Mouse (Mus musculus): ENCODE measurements around the gene Cd320. TPM values are rescaled to one million over a fixed set of nuclear protein-coding genes. Genes with fewer than 3 reads are reported as not detected.
"Not testable (repeated sequence)": the region's sequence is repeated elsewhere in the genome, so short reads cannot be mapped to it uniquely, and the experiment has no call there.

Gene Cd320
- polyA plus RNA-seq, 1 experiment = 34.7 TPM

- DNase-seq = no peak
- TF ChIP-seq CTCF (IDR thresholded peaks at IDR 0.05; ENCODE audit: borderline replicate concordance, insufficient read depth, low read depth, low read length) (no peak), POLR2A (IDR thresholded peaks at IDR 0.05; ENCODE audit: borderline replicate concordance, insufficient read depth, low read length) (no peak)
- Histone ChIP-seq H3K27ac (ENCODE audit: insufficient read depth, low read length) (no peak overlapping the region), H3K4me1 (ENCODE audit: control insufficient read depth, insufficient read depth, low read length) (no peaks in the 10 kb centered on the region), H3K4me3 (replicated peaks; ENCODE audit: insufficient read depth, low read depth, low read length) (no peak overlapping the region), H3K27me3 (ENCODE audit: control insufficient read depth, insufficient read depth, low read length) (no peaks in the 10 kb centered on the region)
- 13% methylated on average over 7 of the region's 7 CpGs for WGBS
Observed at GRCm38 (mm10) chr17:33892429-33892828, 49.5 kb downstream of the Cd320 start.

GRCm38 (mm10) chr17:33893011-33893410 lies 50.1 kb downstream of the Cd320 start:
- H3K4me1 ChIP-seq (ENCODE audit: control insufficient read depth, insufficient read depth, low read length); H3K27me3 ChIP-seq (ENCODE audit: control insufficient read depth, insufficient read depth, low read length); H3K27ac ChIP-seq (ENCODE audit: insufficient read depth, low read length); DNase-seq; H3K4me3 ChIP-seq (replicated peaks; ENCODE audit: insufficient read depth, low read depth, low read length): not testable (repeated sequence)
- 83% methylated on average over 4 of the region's 4 CpGs for WGBS

DNA sequence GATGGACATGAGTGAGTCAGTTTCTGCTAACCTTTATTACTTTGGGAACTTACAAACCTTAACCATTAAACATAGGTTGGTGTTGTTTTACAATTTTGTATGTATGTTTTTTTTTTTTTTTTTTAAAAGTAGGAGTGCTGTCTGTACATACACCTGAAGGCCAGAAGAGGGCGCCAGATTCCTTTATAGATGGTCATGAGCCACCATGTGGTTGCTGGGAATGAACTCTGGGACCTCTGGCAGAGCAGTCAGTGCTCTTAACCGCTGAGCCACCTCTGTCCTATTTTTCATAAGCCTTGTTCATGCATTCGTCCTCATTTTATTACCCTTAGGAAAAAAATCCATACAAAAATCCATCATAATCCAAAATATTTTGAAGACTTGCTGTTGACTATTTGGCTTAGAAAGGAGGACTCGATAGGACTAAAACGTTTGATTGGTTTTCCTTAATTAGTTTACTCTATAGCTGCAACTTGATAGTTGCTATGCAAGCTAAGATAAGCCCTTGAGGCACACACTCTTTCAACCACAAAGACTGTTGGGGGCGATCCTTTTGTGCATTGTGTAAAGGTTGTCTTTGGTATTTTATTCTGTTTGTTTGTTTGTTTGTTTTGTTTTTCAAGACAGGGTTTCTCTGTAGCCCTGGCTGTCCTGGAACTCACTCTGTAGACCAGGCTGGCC lies 54.4 kb downstream of the Cd320 start:
- H3K27ac ChIP-seq (ENCODE audit: insufficient read depth, low read length) = no peak overlapping the region
- no peak overlapping the region for H3K4me3 ChIP-seq (replicated peaks; ENCODE audit: insufficient read depth, low read depth, low read length)
- H3K27me3 ChIP-seq (ENCODE audit: control insufficient read depth, insufficient read depth, low read length) = no peaks in the 10 kb centered on the region
- TF ChIP-seq CTCF (IDR thresholded peaks at IDR 0.05; ENCODE audit: borderline replicate concordance, insufficient read depth, low read depth, low read length) (peak; percentile 60), POLR2A (IDR thresholded peaks at IDR 0.05; ENCODE audit: borderline replicate concordance, insufficient read depth, low read length) (no peak)
- H3K4me1 ChIP-seq (ENCODE audit: control insufficient read depth, insufficient read depth, low read length) = no peaks in the 10 kb centered on the region
- DNase-seq = no peak
- WGBS = 46% methylated on average over 6 of the region's 6 CpGs

GRCm38 (mm10) chr17:33898193-33898592 lies 55.3 kb downstream of the Cd320 start:
- H3K27me3 ChIP-seq (ENCODE audit: control insufficient read depth, insufficient read depth, low read length); DNase-seq; H3K4me3 ChIP-seq (replicated peaks; ENCODE audit: insufficient read depth, low read depth, low read length); H3K27ac ChIP-seq (ENCODE audit: insufficient read depth, low read length); H3K4me1 ChIP-seq (ENCODE audit: control insufficient read depth, insufficient read depth, low read length): not testable (repeated sequence)
- 83% methylated on average over 4 of the region's 4 CpGs for WGBS

Other genes starting within 250 kb of the Cd320 start
- 99.1 and 107 TPM in 2 replicates for gene Zfp414, start 214.0 kb upstream of the Cd320 start, polyA plus RNA-seq (2012; rRNA removed)
- gene Pram1, start 205.0 kb upstream of the Cd320 start, polyA plus RNA-seq (2012; rRNA removed) = 2.8 and 3.4 TPM in 2 replicates
- gene Hnrnpm, start 156.2 kb upstream of the Cd320 start, polyA plus RNA-seq (2012; rRNA removed) = 270 and 273 TPM in 2 replicates
- 157 and 171 TPM in 2 replicates for gene March2, start 124.4 kb upstream of the Cd320 start, polyA plus RNA-seq (2012; rRNA removed)
- gene Rab11b, start 82.6 kb upstream of the Cd320 start, polyA plus RNA-seq (2012; rRNA removed) = 494 and 510 TPM in 2 replicates
- gene Angptl4, start 61.3 kb upstream of the Cd320 start, polyA plus RNA-seq (2012; rRNA removed) = 1.6 and 1.9 TPM in 2 replicates
- gene Kank3, start 32.6 kb upstream of the Cd320 start, polyA plus RNA-seq (2012; rRNA removed) = 52.1 and 59.5 TPM in 2 replicates
- 471 and 493 TPM in 2 replicates for gene Rps28, start 18.5 kb upstream of the Cd320 start, polyA plus RNA-seq (2012; rRNA removed)
- gene Ndufa7, start 18.5 kb upstream of the Cd320 start, polyA plus RNA-seq (2012; rRNA removed) = 341 and 361 TPM in 2 replicates
- not detected in 2 replicates for gene Gm7029, start 30.7 kb downstream of the Cd320 start, polyA plus RNA-seq (2012; rRNA removed)
- 2.2 and 2.3 TPM in 2 replicates for gene Kifc1, start 47.6 kb downstream of the Cd320 start, polyA plus RNA-seq (2012; rRNA removed)
- 0.48 and 0.65 TPM in 2 replicates for gene Platr17, start 62.0 kb downstream of the Cd320 start, polyA plus RNA-seq (2012; rRNA removed)
- 28.6 and 30.4 TPM in 2 replicates for gene Daxx, start 66.3 kb downstream of the Cd320 start, polyA plus RNA-seq (2012; rRNA removed)
- gene Tapbp, start 72.8 kb downstream of the Cd320 start, polyA plus RNA-seq (2012; rRNA removed) = 27.7 and 28.5 TPM in 2 replicates
- gene Zbtb22, start 72.8 kb downstream of the Cd320 start, polyA plus RNA-seq (2012; rRNA removed) = 30.2 and 33.4 TPM in 2 replicates
- gene Rgl2, start 86.5 kb downstream of the Cd320 start, polyA plus RNA-seq (2012; rRNA removed) = 171 and 183 TPM in 2 replicates
- 117 and 135 TPM in 2 replicates for gene Pfdn6, start 97.3 kb downstream of the Cd320 start, polyA plus RNA-seq (2012; rRNA removed)
- 13.3 and 14.0 TPM in 2 replicates for gene Wdr46, start 97.6 kb downstream of the Cd320 start, polyA plus RNA-seq (2012; rRNA removed)
- 8.4 and 8.6 TPM in 2 replicates for gene B3galt4, start 108.4 kb downstream of the Cd320 start, polyA plus RNA-seq (2012; rRNA removed)
- gene Vps52, start 112.7 kb downstream of the Cd320 start, polyA plus RNA-seq (2012; rRNA removed) = 73.5 and 77.0 TPM in 2 replicates
- gene Rps18, start 112.9 kb downstream of the Cd320 start, polyA plus RNA-seq (2012; rRNA removed) = 283 and 320 TPM in 2 replicates
- gene H2-K1, start 157.3 kb downstream of the Cd320 start, polyA plus RNA-seq (2012; rRNA removed) = 61.9 and 77.5 TPM in 2 replicates
- 66.4 and 74.6 TPM in 2 replicates for gene Ring1, start 181.6 kb downstream of the Cd320 start, polyA plus RNA-seq (2012; rRNA removed)
- gene H2-Ke6, start 185.0 kb downstream of the Cd320 start, polyA plus RNA-seq (2012; rRNA removed) = 82.9 and 89.8 TPM in 2 replicates
- 120 and 123 TPM in 2 replicates for gene Slc39a7, start 188.6 kb downstream of the Cd320 start, polyA plus RNA-seq (2012; rRNA removed)
- gene Rxrb, start 188.7 kb downstream of the Cd320 start, polyA plus RNA-seq (2012; rRNA removed) = 78.0 and 83.2 TPM in 2 replicates
- 12.2 and 15.2 TPM in 2 replicates for gene Col11a2, start 196.3 kb downstream of the Cd320 start, polyA plus RNA-seq (2012; rRNA removed)
- 0.25 and 0.34 TPM in 2 replicates for gene H2-Oa, start 249.2 kb downstream of the Cd320 start, polyA plus RNA-seq (2012; rRNA removed)

Measured in cerebellum, adult 2 months (tissue).